Mouse (Mus musculus) lung, embryonic 16.5 days (tissue): ENCODE results near the gene Gm21731. TPM values are rescaled to one million over a fixed set of nuclear protein-coding genes. Genes with fewer than 3 reads are reported as not detected.
"Not testable (repeated sequence)": the region's sequence is repeated elsewhere in the genome, so short reads cannot be mapped to it uniquely, and the experiment has no call there.

Source experiments
- ATAC-seq: fragments of 200-750 bp; cut with Nextera tagmentation; 2 replicates; pipeline ENCODE4 v1.8.0; 2017; ENCODE audit warnings: low read depth, mild to moderate bottlenecking, moderate library complexity
- H3K27ac ChIP-seq: fragments of 300-500 bp; sonication (generic); 2 replicates; pipeline ENCODE4 v1.5.1; 2014; ENCODE audit warnings: mild to moderate bottlenecking, control low read depth, low read length
- H3K27me3 ChIP-seq: fragments of 300-500 bp; sonication (generic); 2 replicates; pipeline ENCODE4 v1.6.1; 2014; ENCODE audit warnings: low read depth, low read length, mixed read lengths; ENCODE audit not compliant: control insufficient read depth, insufficient read depth
- H3K36me3 ChIP-seq: fragments of 300-500 bp; sonication (generic); 2 replicates; pipeline ENCODE4 v1.6.1; 2014; ENCODE audit warnings: low read length; ENCODE audit not compliant: control insufficient read depth, insufficient read depth
- H3K4me1 ChIP-seq: fragments of 300-500 bp; sonication (generic); replicated peaks from 2 replicates; pipeline ENCODE4 v1.6.1; 2014; ENCODE audit warnings: low read length, mixed read lengths; ENCODE audit not compliant: control insufficient read depth, insufficient read depth
- H3K4me2 ChIP-seq: fragments of 300-500 bp; sonication (generic); 2 replicates; pipeline ENCODE4 v1.6.1; 2014; ENCODE audit warnings: low read depth, low read length, control low read depth
- H3K4me3 ChIP-seq: fragments of 300-500 bp; sonication (generic); 2 replicates; pipeline ENCODE4 v1.5.1; 2014; ENCODE audit warnings: mild to moderate bottlenecking, low read length, control low read depth
- H3K9ac ChIP-seq: fragments of 300-500 bp; sonication (generic); 2 replicates; pipeline ENCODE4 v1.6.1; 2014; ENCODE audit warnings: low read length, control low read depth
- H3K9me3 ChIP-seq: fragments of 300-500 bp; sonication (generic); 2 replicates; pipeline ENCODE4 v1.6.1; 2016; ENCODE audit warnings: low read length; ENCODE audit not compliant: control insufficient read depth
- WGBS: fragments of 180-500 bp; shearing (Covaris S2); extraction: QIAGEN DNeasy Blood & Tissue Kit; methylation state at CpG from one replicate; pipeline ENCODE4 v1.1.7; 2014; 5-methylcytosine and 5-hydroxymethylcytosine counted together
- polyA plus RNA-seq: library from polyadenylated mRNA; unstranded; fragments of >200 nt; fragmentation: Nextera tagmentation; extraction: Ambion mirVana; gene quantifications from 2 replicates; pipeline ENCODE4 v1.2.1, GENCODE M21; 2015

Gm21731 gene
- polyA plus RNA-seq, 1 experiment from 2014 or later = not detected

DNA sequence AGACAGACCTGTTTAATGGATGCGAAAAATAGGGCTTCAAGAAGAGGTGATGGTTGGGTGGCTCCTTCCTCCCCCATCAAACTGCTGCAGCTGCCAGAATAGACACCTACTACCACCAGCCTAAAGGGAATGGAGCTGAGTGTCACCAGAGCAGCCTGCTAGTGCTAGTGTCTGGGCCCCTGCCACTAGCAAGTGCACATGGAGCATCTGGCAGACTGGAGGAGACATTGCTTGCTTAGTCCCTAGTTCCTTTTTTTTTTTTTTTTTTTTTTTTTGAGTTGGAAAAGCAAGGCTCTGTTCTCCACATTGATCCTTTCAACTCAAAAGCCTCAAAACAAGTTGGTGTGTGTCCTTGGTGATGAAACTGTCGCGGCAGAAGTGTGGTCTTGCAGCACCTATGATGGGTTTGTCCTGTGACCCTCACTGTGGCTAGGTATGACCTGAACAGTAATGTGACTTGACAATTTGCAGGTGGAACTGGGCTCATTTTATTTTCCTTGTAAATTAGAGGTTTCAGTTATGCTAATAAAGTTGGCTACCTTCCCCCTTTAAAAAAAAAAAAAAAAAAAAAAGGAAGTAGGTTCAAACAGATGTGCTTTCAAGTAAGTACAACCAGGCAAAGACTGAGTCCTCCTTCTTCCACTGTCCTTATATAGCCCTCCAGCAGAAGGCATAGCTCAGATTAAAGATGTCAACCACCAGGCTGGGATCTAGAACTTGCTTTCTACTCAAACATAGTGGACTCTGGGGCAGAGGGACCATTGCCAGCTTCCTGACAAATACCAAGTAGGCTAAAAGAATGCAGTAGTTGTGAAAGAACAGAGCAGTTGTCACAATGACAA lies 20.1 kb downstream of the Gm21731 start:
- not testable (repeated sequence) for H3K9me3 ChIP-seq, H3K4me1 ChIP-seq, H3K27ac ChIP-seq, ATAC-seq, H3K9ac ChIP-seq, H3K4me3 ChIP-seq, H3K36me3 ChIP-seq, H3K4me2 ChIP-seq, H3K27me3 ChIP-seq
- 77% methylated on average over 3 of the region's 3 CpGs for WGBS

- H3K36me3 ChIP-seq, H3K27me3 ChIP-seq, H3K4me2 ChIP-seq, H3K4me1 ChIP-seq, ATAC-seq, H3K9me3 ChIP-seq, H3K27ac ChIP-seq, H3K4me3 ChIP-seq, H3K9ac ChIP-seq: not testable (repeated sequence)
- WGBS = 56% methylated on average over 3 of the region's 3 CpGs
Measured at GRCm38 (mm10) chr13:120259718-120260117, 20.8 kb downstream of the Gm21731 start.

GRCm38 (mm10) chr13:120262870-120263269 lies 24.0 kb downstream of the Gm21731 start, which contains the start of gene AF067061:
TSS of gene AF067061 (plus strand) at chr13:120263114.
- not testable (repeated sequence) for ATAC-seq, H3K4me1 ChIP-seq, H3K36me3 ChIP-seq, H3K4me2 ChIP-seq, H3K9ac ChIP-seq, H3K9me3 ChIP-seq, H3K27me3 ChIP-seq, H3K4me3 ChIP-seq, H3K27ac ChIP-seq
- 83% methylated on average over 2 of the region's 2 CpGs for WGBS

DNA sequence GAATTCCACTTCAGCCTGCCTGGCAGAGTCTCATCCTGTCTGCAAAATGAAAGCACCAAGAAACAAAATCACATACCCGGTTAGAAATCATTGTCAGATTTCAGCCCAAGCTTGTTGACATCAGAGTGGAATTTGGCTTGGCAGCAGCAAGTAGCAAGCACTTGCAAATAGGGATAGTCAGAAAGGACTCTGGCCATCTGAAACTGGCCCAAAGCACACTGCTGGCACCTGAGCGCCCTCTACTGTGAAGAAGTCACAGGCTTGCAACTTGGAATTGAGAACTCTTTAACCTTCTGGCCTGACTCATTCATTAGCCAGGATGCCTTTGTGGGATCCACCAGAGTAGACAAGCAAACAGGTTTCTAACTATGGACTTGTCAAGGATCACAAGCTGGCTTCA lies 38.9 kb downstream of the Gm21731 start:
- H3K27ac ChIP-seq, H3K4me2 ChIP-seq, H3K27me3 ChIP-seq, H3K4me3 ChIP-seq, H3K36me3 ChIP-seq, H3K9ac ChIP-seq, H3K9me3 ChIP-seq, ATAC-seq, H3K4me1 ChIP-seq: not testable (repeated sequence)
- 18% methylated on average over 2 of the region's 2 CpGs for WGBS

DNA sequence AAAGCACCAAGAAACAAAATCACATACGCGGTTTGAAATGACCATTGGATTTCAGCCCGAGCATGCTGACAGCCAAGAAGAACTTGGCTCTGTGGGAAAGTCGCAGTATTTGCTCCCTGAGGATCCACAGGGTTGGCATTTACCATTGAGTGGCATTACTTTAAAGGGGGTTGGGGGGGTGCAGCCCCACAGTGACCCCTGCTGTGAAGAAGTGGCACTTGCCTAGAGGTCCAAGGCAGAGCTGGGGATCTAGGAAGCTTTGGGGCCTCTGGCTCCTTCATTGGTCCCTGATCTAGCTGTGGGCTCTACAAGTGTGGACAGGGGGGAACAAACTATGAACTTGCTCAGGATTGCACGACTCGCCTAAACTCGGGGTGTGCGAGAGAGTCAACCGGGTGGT lies 39.9 kb downstream of the Gm21731 start:
- Histone ChIP-seq H3K27ac (no peak overlapping the region), H3K27me3 (no peaks in the 10 kb centered on the region), H3K36me3 (no peaks in the 10 kb centered on the region), H3K9ac (no peak overlapping the region), H3K4me1 (no peaks in the 10 kb centered on the region), H3K4me3 (no peak overlapping the region), H3K9me3 (no peaks in the 10 kb centered on the region), H3K4me2 (no peak overlapping the region)
- no peak for ATAC-seq
- 86% methylated on average over 9 of the region's 9 CpGs for WGBS

Other genes with a start within 250 kb of the Gm21731 start
- not detected in 2 replicates for gene Gm36079, start 212.1 kb upstream of the Gm21731 start, polyA plus RNA-seq
- not detected in 2 replicates for gene Gm21188, start 186.9 kb upstream of the Gm21731 start, polyA plus RNA-seq
- not detected in 2 replicates for gene Gm20767, start 98.9 kb upstream of the Gm21731 start, polyA plus RNA-seq
- gene Gm21818, start 66.7 kb upstream of the Gm21731 start, polyA plus RNA-seq = not detected in 2 replicates
- not detected in 2 replicates for gene Gm21762, start 23.2 kb upstream of the Gm21731 start, polyA plus RNA-seq
- not detected in 2 replicates for gene AF067061, start 24.0 kb downstream of the Gm21731 start, polyA plus RNA-seq
- gene BC147527, start 61.3 kb downstream of the Gm21731 start, polyA plus RNA-seq = 0.34 and 0.87 TPM in 2 replicates
- gene Tcstv3, start 77.8 kb downstream of the Gm21731 start, polyA plus RNA-seq = not detected in 2 replicates